Mouse (Mus musculus): ENCODE results near the gene Pi4k2a. TPM values are rescaled to one million over a fixed set of nuclear protein-coding genes. Genes with fewer than 3 reads are reported as not detected.

Gene Pi4k2a
- 30.1 and 30.6 TPM in 2 replicates for polyA plus RNA-seq (2015; fragmentation: Nextera tagmentation; extraction: Ambion mirVana)

- WGBS = 1% methylated on average over 55 of the region's 55 CpGs
- H3K4me2 ChIP-seq = peak within 1 kb of the TSS; percentile 73
- no peaks in the 10 kb centered on the region for H3K9me3 ChIP-seq
- no peaks in the 10 kb centered on the region for H3K36me3 ChIP-seq (replicated peaks)
- H3K9ac ChIP-seq = peak within 1 kb of the TSS; percentile 68
- peak; percentile 98 for ATAC-seq (replicated peaks)
- peaks cover 40% of the 10 kb centered on the region for H3K4me1 ChIP-seq
- no peaks in the 10 kb centered on the region for H3K27me3 ChIP-seq (replicated peaks)
- H3K27ac ChIP-seq = peak within 1 kb of the TSS; percentile 89
- H3K4me3 ChIP-seq = peak within 1 kb of the TSS; percentile 79
Observed at GRCm38 (mm10) chr19:42089748-42090595, at the start of gene Pi4k2a. Gene Pi4k2a (plus strand): TSS chr19:42090470.

GRCm38 (mm10) chr19:42043988-42044387, 46.3 kb upstream of the Pi4k2a start:
- Histone ChIP-seq H3K27ac (no peak overlapping the region), H3K27me3 (replicated peaks) (no peaks in the 10 kb centered on the region), H3K36me3 (replicated peaks) (no peaks in the 10 kb centered on the region), H3K9ac (no peak overlapping the region), H3K4me1 (no peaks in the 10 kb centered on the region), H3K4me2 (no peak overlapping the region), H3K9me3 (no peaks in the 10 kb centered on the region), H3K4me3 (no peak overlapping the region)
- WGBS = 93% methylated on average over 6 of the region's 6 CpGs
- no peak for ATAC-seq (replicated peaks)

GRCm38 (mm10) chr19:42045269-42046102, 44.8 kb upstream of the Pi4k2a start, which contains the start of gene Hoga1:
Gene Hoga1 (plus strand): TSS chr19:42045610.
- ATAC-seq (replicated peaks) = peak; percentile 72
- 26% methylated on average over 23 of the region's 23 CpGs for WGBS
- no peak within 1 kb of the TSS; the same call in 1 of the 2 replicates for H3K9ac ChIP-seq

GRCm38 (mm10) chr19:42050251-42050650, 40.0 kb upstream of the Pi4k2a start:
- Histone ChIP-seq H3K9me3 (no peaks in the 10 kb centered on the region), H3K4me3 (no peak overlapping the region), H3K4me2 (no peak overlapping the region), H3K9ac (no peak overlapping the region), H3K4me1 (no peaks in the 10 kb centered on the region), H3K27ac (no peak overlapping the region), H3K27me3 (replicated peaks) (no peaks in the 10 kb centered on the region), H3K36me3 (replicated peaks) (no peaks in the 10 kb centered on the region)
- 86% methylated on average over 1 of the region's 1 CpGs for WGBS
- no peak for ATAC-seq (replicated peaks)

More at GRCm38 (mm10) chr19:42045269-42046102, 44.8 kb upstream of the Pi4k2a start, which contains the start of gene Hoga1:
- Histone ChIP-seq H3K4me3 (peak within 1 kb of the TSS; percentile 22), H3K9me3 (no peaks in the 10 kb centered on the region), H3K36me3 (replicated peaks) (no peaks in the 10 kb centered on the region), H3K27me3 (replicated peaks) (no peaks in the 10 kb centered on the region), H3K4me2 (peak within 1 kb of the TSS; percentile 42), H3K27ac (no peak within 1 kb of the TSS), H3K4me1 (no peaks in the 10 kb centered on the region)

GRCm38 (mm10) chr19:42051351-42051750, 38.9 kb upstream of the Pi4k2a start:
- Histone ChIP-seq H3K9ac (no peak overlapping the region), H3K4me1 (no peaks in the 10 kb centered on the region), H3K4me2 (no peak overlapping the region), H3K9me3 (no peaks in the 10 kb centered on the region), H3K4me3 (no peak overlapping the region), H3K27me3 (replicated peaks) (no peaks in the 10 kb centered on the region), H3K27ac (no peak overlapping the region), H3K36me3 (replicated peaks) (no peaks in the 10 kb centered on the region)
- ATAC-seq (replicated peaks) = no peak
- 88% methylated on average over 3 of the region's 3 CpGs for WGBS

GRCm38 (mm10) chr19:42051948-42052347, 38.3 kb upstream of the Pi4k2a start, which contains the start of gene 4933411K16Rik:
Gene 4933411K16Rik (plus strand): TSS chr19:42052248.
- H3K4me2 ChIP-seq = no peak within 1 kb of the TSS
- no peak within 1 kb of the TSS for H3K27ac ChIP-seq
- H3K36me3 ChIP-seq (replicated peaks) = no peaks in the 10 kb centered on the region
- H3K27me3 ChIP-seq (replicated peaks) = no peaks in the 10 kb centered on the region
- no peak for ATAC-seq (replicated peaks)
- no peaks in the 10 kb centered on the region for H3K9me3 ChIP-seq
- H3K9ac ChIP-seq = no peak within 1 kb of the TSS
- H3K4me1 ChIP-seq = no peaks in the 10 kb centered on the region
- H3K4me3 ChIP-seq = no peak within 1 kb of the TSS
- 82% methylated on average over 4 of the region's 4 CpGs for WGBS

GRCm38 (mm10) chr19:42054255-42054654, 36.0 kb upstream of the Pi4k2a start:
- 80% methylated on average over 6 of the region's 6 CpGs for WGBS
- Histone ChIP-seq H3K9ac (no peak overlapping the region), H3K4me3 (no peak overlapping the region), H3K27me3 (replicated peaks) (no peaks in the 10 kb centered on the region), H3K36me3 (replicated peaks) (no peaks in the 10 kb centered on the region), H3K4me1 (no peaks in the 10 kb centered on the region), H3K9me3 (no peaks in the 10 kb centered on the region), H3K27ac (no peak overlapping the region), H3K4me2 (no peak overlapping the region)
- no peak for ATAC-seq (replicated peaks)

GRCm38 (mm10) chr19:42055881-42056280, 34.4 kb upstream of the Pi4k2a start:
- no peaks in the 10 kb centered on the region for H3K9me3 ChIP-seq
- 82% methylated on average over 2 of the region's 2 CpGs for WGBS
- no peaks in the 10 kb centered on the region for H3K27me3 ChIP-seq (replicated peaks)

GRCm38 (mm10) chr19:42056719-42057409, 33.4 kb upstream of the Pi4k2a start:
- no peaks in the 10 kb centered on the region for H3K4me1 ChIP-seq
- H3K27me3 ChIP-seq (replicated peaks) = no peaks in the 10 kb centered on the region
- ATAC-seq (replicated peaks) = no peak
- 80% methylated on average over 6 of the region's 6 CpGs for WGBS
- no peak overlapping the region for H3K4me2 ChIP-seq
- H3K9me3 ChIP-seq = no peaks in the 10 kb centered on the region
- H3K4me3 ChIP-seq = no peak overlapping the region
- H3K36me3 ChIP-seq (replicated peaks) = no peaks in the 10 kb centered on the region
- no peak overlapping the region for H3K27ac ChIP-seq
- H3K9ac ChIP-seq = no peak overlapping the region

More at GRCm38 (mm10) chr19:42055881-42056280, 34.4 kb upstream of the Pi4k2a start:
- no peaks in the 10 kb centered on the region for H3K4me1 ChIP-seq
- no peak overlapping the region for H3K9ac ChIP-seq
- no peak overlapping the region for H3K4me2 ChIP-seq
- H3K4me3 ChIP-seq = no peak overlapping the region
- H3K27ac ChIP-seq = no peak overlapping the region
- no peak for ATAC-seq (replicated peaks)
- no peaks in the 10 kb centered on the region for H3K36me3 ChIP-seq (replicated peaks)

GRCm38 (mm10) chr19:42058426-42058825, 31.8 kb upstream of the Pi4k2a start:
- Histone ChIP-seq H3K27ac (no peak overlapping the region), H3K4me1 (no peaks in the 10 kb centered on the region), H3K4me2 (no peak overlapping the region), H3K9me3 (no peaks in the 10 kb centered on the region), H3K27me3 (replicated peaks) (no peaks in the 10 kb centered on the region), H3K9ac (no peak overlapping the region), H3K36me3 (replicated peaks) (no peaks in the 10 kb centered on the region), H3K4me3 (no peak overlapping the region)
- no peak for ATAC-seq (replicated peaks)
- 78% methylated on average over 7 of the region's 7 CpGs for WGBS

GRCm38 (mm10) chr19:42061443-42061842, 28.8 kb upstream of the Pi4k2a start:
- Histone ChIP-seq H3K4me1 (no peaks in the 10 kb centered on the region), H3K4me3 (no peak overlapping the region), H3K9ac (no peak overlapping the region), H3K36me3 (replicated peaks) (no peaks in the 10 kb centered on the region), H3K9me3 (no peaks in the 10 kb centered on the region), H3K27ac (no peak overlapping the region), H3K4me2 (no peak overlapping the region), H3K27me3 (replicated peaks) (no peaks in the 10 kb centered on the region)
- no peak for ATAC-seq (replicated peaks)
- 90% methylated on average over 7 of the region's 7 CpGs for WGBS
